Mouse (Mus musculus): ENCODE measurements around the gene Oprl1.

The Oprl1 gene

GRCm38 (mm10) chr2:181692304-181692703 is 22.5 kb upstream of the Oprl1 start:
- in situ Hi-C loops (cut with MseI, MboI), result no loop called here

- in situ Hi-C loops (cut with MseI, MboI), result no loop called here
These were observed 21.2 kb upstream of the Oprl1 start, which contains the start of gene Rgs19 for GRCm38 (mm10) chr2:181693339-181694280. Rgs19 (minus strand) TSS chr2:181693977.

GRCm38 (mm10) chr2:181694581-181694980 is 20.2 kb upstream of the Oprl1 start:
- in situ Hi-C loops (cut with MseI, MboI), result no loop called here

GRCm38 (mm10) chr2:181695776-181696175 is 19.0 kb upstream of the Oprl1 start:
- in situ Hi-C loops (cut with MseI, MboI), result no loop called here

- in situ Hi-C loops (cut with MseI, MboI), result no loop called here
These were observed 17.9 kb upstream of the Oprl1 start for GRCm38 (mm10) chr2:181696801-181697420.

GRCm38 (mm10) chr2:181698241-181698640 is 16.6 kb upstream of the Oprl1 start, which contains the start of gene Lkaaear1:
Lkaaear1 (minus strand) TSS chr2:181698442.
- in situ Hi-C loops (cut with MseI, MboI), result no loop called here

- in situ Hi-C loops (cut with MseI, MboI), result no loop called here
These were observed 8.1 kb upstream of the Oprl1 start for GRCm38 (mm10) chr2:181706668-181707067.

GRCm38 (mm10) chr2:181713749-181714148 is 1.1 kb upstream of the Oprl1 start:
- in situ Hi-C loops (cut with MseI, MboI), result loop anchor here in 1 of 2 experiments (10.0 kb wide), 1 partner anchor 151 kb away; the partner anchor contains the start of gene Polr3k

- in situ Hi-C loops (cut with MseI, MboI), result loop anchor here in 1 of 2 experiments (5.0 to 10.0 kb wide), 2 partner anchors 52 to 149 kb away; partner anchors contain the start of gene Polr3k
These were observed 566 bp downstream of the Oprl1 start for GRCm38 (mm10) chr2:181715382-181715781.

GRCm38 (mm10) chr2:181716991-181717390 is 2.2 kb downstream of the Oprl1 start:
- in situ Hi-C loops (cut with MseI, MboI), result loop anchor here in 1 of 2 experiments (5.0 to 10.0 kb wide), 2 partner anchors 50 to 148 kb away; partner anchors contain the start of gene Polr3k

- in situ Hi-C loops (cut with MseI, MboI), result loop anchor here in 1 of 2 experiments (10.0 kb wide), 1 partner anchor 145 kb away; the partner anchor contains the start of gene Polr3k
These were observed 5.2 kb downstream of the Oprl1 start for GRCm38 (mm10) chr2:181720061-181720460.

- in situ Hi-C loops (cut with MseI, MboI), result loop anchor here in 1 of 2 experiments (10.0 kb wide), 1 partner anchor 144 kb away; the partner anchor contains the start of gene Polr3k
These were observed 6.4 kb downstream of the Oprl1 start for GRCm38 (mm10) chr2:181721200-181721599.

- in situ Hi-C loops (cut with MseI, MboI), result loop anchor here in 1 of 2 experiments (10.0 kb wide), 1 partner anchor 143 kb away; the partner anchor contains the start of gene Polr3k
These were observed 7.4 kb downstream of the Oprl1 start for GRCm38 (mm10) chr2:181722213-181722612.

GRCm38 (mm10) chr2:181727659-181728262 is 12.9 kb downstream of the Oprl1 start:
- in situ Hi-C loops (cut with MseI, MboI), result loop anchor here in 1 of 2 experiments (10.0 kb wide), 1 partner anchor 137 kb away; the partner anchor contains the start of gene Polr3k

- in situ Hi-C loops (cut with MseI, MboI), result no loop called here
These were observed 15.2 kb downstream of the Oprl1 start for GRCm38 (mm10) chr2:181730051-181730450.

GRCm38 (mm10) chr2:181752626-181753025 is 37.8 kb downstream of the Oprl1 start:
- in situ Hi-C loops (cut with MseI, MboI), result no loop called here

- in situ Hi-C loops (cut with MseI, MboI), result no loop called here
These were observed 43.4 kb downstream of the Oprl1 start for GRCm38 (mm10) chr2:181758147-181758725.

GRCm38 (mm10) chr2:181759041-181759440 is 44.2 kb downstream of the Oprl1 start:
- in situ Hi-C loops (cut with MseI, MboI), result no loop called here

GRCm38 (mm10) chr2:181763006-181763830 is 48.4 kb downstream of the Oprl1 start, which contains the start of gene Myt1:
Myt1 (plus strand) TSS chr2:181763332.
- in situ Hi-C loops (cut with MseI, MboI), result no loop called here

Measured in mouse trophoblast stem cell (cell line).